Mouse (Mus musculus): ENCODE measurements at regions not wholly inside any gene's neighbourhood (a gene's known extent, or its start where the extent isn't known, plus 50 kb on each side); places are given as distances from the start of the nearest gene placed in this dataset.
A peak's percentile ranks its signal among the peaks of the same experiment; 100 is the strongest.
"Not testable (repeated sequence)": the region's sequence is repeated elsewhere in the genome, so short reads cannot be mapped to it uniquely, and the experiment has no call there.

DNA sequence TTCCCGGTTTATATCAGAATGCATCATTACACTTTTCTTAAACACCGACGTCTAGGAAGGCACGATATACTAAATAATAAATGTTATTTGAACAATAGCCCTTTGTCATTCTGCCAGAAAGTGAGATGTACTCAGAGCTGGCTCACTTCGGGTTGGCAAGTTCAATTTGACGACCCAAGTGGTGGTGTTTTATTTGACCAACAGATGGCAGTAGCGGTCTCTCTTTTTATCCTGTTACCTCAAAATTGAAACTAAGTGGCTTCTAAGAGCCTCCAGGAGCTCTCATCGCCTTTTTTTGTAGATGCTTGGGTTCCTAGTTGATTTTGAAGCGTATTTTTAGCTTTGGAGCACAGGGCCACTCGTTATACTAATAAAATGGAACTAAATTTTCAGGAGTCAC lies 66.7 kb upstream of the Chmp2b start:
- peak; percentile 64; the same call in 1 of the 2 replicates for ATAC-seq (ENCODE audit: insufficient number of reproducible peaks, low FRiP score, low TSS enrichment)

DNA sequence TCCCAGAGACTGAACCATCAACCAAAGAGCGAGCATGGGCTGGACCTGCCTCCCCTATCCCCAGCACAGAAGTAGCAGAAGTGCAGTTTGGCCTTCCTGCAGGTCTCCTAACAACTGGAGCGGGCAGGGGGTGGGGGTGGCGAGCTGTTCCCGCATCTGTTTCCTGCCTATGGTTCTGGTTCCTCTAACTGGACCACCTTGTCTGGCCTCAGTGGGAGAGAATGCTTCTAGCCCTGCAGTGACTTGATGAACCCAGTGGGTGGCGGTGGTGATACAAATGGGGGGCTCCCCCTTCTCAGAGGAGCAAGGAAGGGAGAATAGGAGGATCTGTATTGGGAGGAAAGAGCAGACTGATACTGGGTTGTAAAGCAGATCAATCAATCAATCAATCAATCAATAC lies 69.2 kb upstream of the Chmp2b start:
- ATAC-seq (ENCODE audit: insufficient number of reproducible peaks, low FRiP score, low TSS enrichment), result no peak

DNA sequence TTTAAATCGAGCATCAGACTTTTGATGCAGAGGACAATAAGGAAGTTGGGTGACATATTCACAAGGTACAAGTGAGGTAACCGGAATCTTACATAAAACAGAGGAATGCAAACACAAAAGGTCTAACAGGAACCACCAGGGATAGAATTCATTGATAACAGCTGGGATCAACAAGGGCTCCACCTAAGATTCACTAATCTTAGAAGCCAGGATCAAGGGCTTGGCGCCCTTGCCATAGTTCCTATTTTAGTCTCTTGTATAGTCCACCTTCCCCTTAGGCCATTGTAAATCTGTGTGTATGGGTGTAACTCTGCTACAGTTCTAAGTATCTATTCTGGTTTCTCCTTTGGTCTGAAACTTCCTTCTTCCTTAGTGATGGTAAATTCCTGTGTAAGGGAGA lies 84.2 kb upstream of the Chmp2b start:
- ATAC-seq (ENCODE audit: insufficient number of reproducible peaks, low FRiP score, low TSS enrichment), result not testable (repeated sequence)

- ATAC-seq (ENCODE audit: insufficient number of reproducible peaks, low FRiP score, low TSS enrichment), result no peak
Measured at GRCm38 (mm10) chr16:65649061-65649460, 86.5 kb upstream of the Chmp2b start.

GRCm38 (mm10) chr16:65655490-65655889 lies 93.0 kb upstream of the Chmp2b start:
- no peak for ATAC-seq (ENCODE audit: insufficient number of reproducible peaks, low FRiP score, low TSS enrichment)

- no peak for ATAC-seq (ENCODE audit: insufficient number of reproducible peaks, low FRiP score, low TSS enrichment)
Measured at GRCm38 (mm10) chr16:65657829-65658228, 95.3 kb upstream of the Chmp2b start.

DNA sequence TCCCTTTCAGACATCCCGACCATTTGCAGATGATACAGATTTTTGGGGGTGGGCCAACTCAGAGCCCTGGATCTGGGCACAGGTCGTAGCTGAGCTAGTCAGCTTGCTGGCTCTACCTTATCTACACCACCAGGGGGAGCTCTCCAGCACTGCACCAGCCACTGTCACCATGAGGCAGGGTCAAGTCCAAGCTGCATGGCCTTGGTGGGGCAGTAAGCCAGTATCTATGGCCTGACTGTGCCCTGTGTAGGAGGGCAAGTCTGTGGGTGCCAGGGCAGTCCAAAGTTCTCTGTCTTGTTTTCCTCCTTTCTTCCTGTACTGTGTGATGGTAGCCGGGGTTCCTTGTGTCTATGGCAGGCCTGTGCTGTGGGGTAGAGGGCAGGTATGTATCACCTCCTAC lies 102.3 kb upstream of the Chmp2b start:
- peak; percentile 36; the same call in 1 of the 2 replicates for ATAC-seq (ENCODE audit: insufficient number of reproducible peaks, low FRiP score, low TSS enrichment)

GRCm38 (mm10) chr16:65672116-65672515 lies 109.6 kb upstream of the Chmp2b start:
- no peak for ATAC-seq (ENCODE audit: insufficient number of reproducible peaks, low FRiP score, low TSS enrichment)

- no peak for ATAC-seq (ENCODE audit: insufficient number of reproducible peaks, low FRiP score, low TSS enrichment)
Measured at GRCm38 (mm10) chr16:65683089-65683488, 120.6 kb upstream of the Chmp2b start.

DNA sequence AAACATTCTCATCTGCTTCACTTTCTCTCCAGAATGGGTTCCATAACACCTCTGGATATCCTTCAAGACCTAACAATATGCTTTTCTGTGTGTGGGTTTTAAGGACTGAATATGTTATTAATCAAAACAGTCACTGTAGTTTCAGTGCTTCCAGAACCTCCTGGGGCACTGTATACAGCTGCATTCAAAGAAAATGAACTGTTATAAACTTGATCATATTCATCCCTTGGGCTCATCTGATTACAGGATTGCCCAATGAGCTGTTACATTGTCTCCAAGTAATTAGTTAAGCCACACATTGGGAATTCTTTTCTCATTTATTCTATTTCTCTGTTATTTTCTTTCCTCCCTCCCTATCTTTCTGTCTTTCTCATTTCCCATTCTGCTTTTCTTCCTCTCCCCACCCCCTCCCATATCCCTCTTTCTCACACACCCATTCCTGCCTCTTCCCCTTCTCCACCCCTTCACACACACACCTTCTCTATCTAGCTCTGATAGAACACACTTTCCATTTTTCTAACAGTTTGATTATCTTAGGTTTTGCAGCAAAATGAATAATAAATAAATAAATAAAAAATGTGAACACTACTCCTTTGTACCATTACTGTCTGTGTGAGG lies 121.3 kb upstream of the Chmp2b start:
- ATAC-seq (ENCODE audit: insufficient number of reproducible peaks, low FRiP score, low TSS enrichment), result no peak

DNA sequence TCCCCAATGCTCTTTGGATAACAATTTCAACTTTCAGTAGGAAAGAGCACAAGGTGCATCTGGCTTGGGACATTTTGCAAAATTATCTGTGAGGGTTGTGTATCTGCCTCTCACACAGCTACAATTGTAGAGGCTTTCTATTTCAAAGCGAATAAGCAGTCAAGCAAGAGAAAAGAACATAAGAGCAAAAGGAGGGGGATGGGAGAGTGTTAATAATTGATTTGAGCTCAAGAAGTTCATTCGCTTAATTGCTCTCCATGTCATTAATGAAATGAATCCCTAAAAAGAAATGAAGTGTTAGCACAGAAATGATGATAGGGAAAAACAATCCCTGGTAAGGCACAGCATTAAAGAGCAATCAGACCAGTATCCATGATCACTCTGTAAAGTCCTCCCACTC lies 121.4 kb upstream of the Vgll3 start:
- ATAC-seq (ENCODE audit: insufficient number of reproducible peaks, low FRiP score, low TSS enrichment), result no peak

DNA sequence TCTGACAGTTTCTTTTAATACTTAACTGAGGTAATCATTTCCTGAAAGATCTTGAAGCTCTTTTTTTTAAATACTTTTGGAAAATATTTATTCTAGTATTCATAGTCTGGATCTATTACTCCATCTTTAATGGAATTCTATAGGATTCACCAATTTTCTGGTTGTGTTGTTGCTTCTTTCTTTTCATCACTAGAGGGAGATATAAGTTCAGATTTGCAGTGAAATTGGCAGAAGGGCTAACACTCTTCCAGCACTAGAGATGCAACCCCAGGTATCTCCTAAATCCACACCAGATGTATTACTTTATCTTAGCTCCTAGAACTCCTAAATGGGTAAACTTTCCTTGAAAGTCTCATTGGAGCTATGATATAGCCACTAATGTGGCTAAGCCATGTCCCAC lies 99.4 kb upstream of the Vgll3 start:
- ATAC-seq (ENCODE audit: insufficient number of reproducible peaks, low FRiP score, low TSS enrichment), result no peak

GRCm38 (mm10) chr16:65718791-65719472 lies 96.1 kb upstream of the Vgll3 start:
- ATAC-seq (ENCODE audit: insufficient number of reproducible peaks, low FRiP score, low TSS enrichment), result no peak

DNA sequence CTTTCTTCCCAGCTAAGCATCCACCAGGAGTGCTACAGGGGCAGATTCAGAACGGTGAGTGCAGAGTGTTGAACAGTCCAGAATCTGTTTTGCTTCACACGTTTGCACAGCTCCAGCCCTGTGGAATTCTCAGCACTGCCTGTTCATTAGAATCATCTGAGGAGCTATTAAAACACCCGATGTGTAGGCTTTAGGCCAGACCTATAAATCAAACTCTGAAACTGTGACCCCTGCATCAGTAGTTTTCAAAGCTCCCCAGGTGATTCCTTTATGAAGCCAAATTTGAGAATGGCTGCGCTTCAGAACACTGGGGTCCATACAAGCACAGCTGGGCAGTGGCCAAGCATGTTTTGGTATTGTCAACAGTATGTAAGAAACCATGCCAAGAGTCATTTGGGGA lies 94.1 kb upstream of the Vgll3 start:
- no peak for ATAC-seq (ENCODE audit: insufficient number of reproducible peaks, low FRiP score, low TSS enrichment)

DNA sequence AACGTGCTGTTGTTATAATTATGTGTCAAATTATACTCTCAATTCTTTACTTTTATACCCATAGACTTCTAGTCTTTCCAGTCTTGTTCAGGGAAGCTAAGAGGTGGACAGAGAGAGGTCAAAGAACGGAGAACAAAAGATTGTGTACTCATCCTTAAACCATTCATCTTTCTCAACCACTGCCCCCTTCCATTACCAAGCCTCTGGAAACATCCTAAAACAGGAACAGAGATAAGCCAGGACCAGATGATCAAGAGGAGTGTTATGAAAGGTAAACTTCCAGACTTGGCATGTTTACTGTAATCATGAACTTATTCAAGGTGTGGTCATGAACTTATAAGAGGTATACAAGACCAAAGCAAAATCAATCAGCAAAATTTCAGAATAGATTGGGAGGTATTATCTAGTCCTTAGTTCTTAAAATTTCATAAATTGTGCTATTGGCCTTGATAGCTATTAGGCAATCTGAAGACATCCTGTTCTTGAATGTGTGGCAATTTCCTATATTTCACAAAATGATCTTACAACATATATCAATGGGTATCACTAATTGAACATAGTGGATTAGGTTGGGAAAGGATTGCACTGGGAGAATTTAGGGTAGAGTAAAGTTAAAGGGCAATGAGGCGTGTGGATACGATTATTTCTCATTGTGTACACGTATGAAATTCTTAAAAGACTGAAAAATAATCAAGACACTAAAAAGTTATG lies 89.3 kb upstream of the Vgll3 start:
- ATAC-seq (ENCODE audit: insufficient number of reproducible peaks, low FRiP score, low TSS enrichment), result no peak

- no peak for ATAC-seq (ENCODE audit: insufficient number of reproducible peaks, low FRiP score, low TSS enrichment)
Measured at GRCm38 (mm10) chr16:65726289-65726688, 88.8 kb upstream of the Vgll3 start.

GRCm38 (mm10) chr16:65729322-65729721 lies 85.7 kb upstream of the Vgll3 start:
- ATAC-seq (ENCODE audit: insufficient number of reproducible peaks, low FRiP score, low TSS enrichment), result no peak

GRCm38 (mm10) chr16:65739652-65740051 lies 75.4 kb upstream of the Vgll3 start:
- ATAC-seq (ENCODE audit: insufficient number of reproducible peaks, low FRiP score, low TSS enrichment), result no peak

DNA sequence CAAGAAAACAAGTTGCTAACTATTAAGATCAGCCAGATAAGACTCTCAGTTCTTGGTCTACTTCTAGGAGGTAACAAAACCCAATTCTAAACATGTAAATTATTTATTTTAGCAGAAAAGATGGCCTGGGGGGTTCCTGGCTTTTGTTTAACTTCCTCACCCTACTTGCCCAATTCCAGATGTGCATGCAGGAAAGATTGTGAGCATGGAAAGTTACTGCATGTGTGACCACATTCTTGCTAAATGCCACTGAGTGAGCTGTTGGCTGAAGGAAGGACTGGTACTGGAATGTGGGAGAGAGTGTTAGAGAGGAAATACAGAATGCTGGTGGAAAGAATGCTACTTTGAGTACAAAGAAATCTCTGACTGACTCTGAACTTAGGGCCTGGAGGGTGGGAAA lies 72.1 kb upstream of the Vgll3 start:
- no peak for ATAC-seq (ENCODE audit: insufficient number of reproducible peaks, low FRiP score, low TSS enrichment)

DNA sequence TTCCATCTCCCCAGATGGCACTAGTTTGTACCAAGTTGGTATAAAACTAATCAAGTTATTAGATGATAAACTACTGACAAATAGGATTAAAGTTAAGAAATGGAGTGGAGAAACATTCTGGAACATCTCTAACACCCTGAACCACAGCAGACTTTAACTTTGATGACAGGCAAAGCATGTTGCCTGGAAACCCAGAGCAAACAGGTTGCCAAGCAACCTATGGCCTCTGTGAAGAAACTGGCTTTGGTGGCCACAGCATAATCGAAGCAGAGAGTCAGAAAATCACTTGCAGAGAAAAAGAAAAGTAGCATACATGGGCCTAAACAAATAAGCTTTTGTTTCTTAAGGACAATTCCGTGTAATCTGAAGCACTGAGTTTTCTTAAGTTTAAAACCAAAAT lies 59.4 kb upstream of the Vgll3 start:
- no peak for ATAC-seq (ENCODE audit: insufficient number of reproducible peaks, low FRiP score, low TSS enrichment)

Data from cerebellum, adult (tissue).